Mouse (Mus musculus): ENCODE measurements at regions not wholly inside any gene's neighbourhood (a gene's known extent, or its start where the extent isn't known, plus 50 kb on each side); places are given as distances from the start of the nearest gene placed in this dataset.

DNA sequence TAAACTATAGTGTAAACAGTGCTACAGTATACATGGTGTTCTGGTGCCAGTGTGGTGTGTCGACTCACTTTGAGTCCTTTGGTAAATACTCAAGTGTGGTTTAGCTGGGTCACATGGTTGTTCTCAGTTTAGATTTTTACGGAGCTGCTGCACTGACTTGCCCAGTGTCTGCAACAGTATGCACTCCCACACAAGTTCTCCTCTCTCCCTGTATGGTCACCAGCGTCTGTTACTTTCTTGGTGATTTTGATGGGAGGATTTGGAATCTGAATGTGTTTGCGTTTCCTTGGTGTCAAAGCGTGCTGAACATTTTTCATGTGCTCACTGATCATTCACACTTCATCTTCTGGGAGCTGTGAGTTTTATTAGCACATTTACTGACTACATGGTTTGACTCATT lies 298.3 kb upstream of the BB014433 start:
- ATAC-seq (replicated peaks; ENCODE audit: insufficient number of reproducible peaks, low FRiP score, low TSS enrichment, low read depth), result no peak
- no peak overlapping the region for H3K4me3 ChIP-seq (ENCODE audit: low read depth, low read length)
- H3K27me3 ChIP-seq (ENCODE audit: control insufficient read depth, insufficient read depth, low read length), result no peaks in the 10 kb centered on the region
- no peaks in the 10 kb centered on the region for H3K36me3 ChIP-seq (replicated peaks; ENCODE audit: control insufficient read depth, insufficient read depth, low read depth, low read length)
- no peak for DNase-seq (ENCODE audit: low spot score)
- H3K4me2 ChIP-seq (ENCODE audit: low read depth, low read length), result no peak overlapping the region
- WGBS, result 91% methylated on average over 5 of the region's 5 CpGs
- no peaks in the 10 kb centered on the region for H3K9me3 ChIP-seq (replicated peaks; ENCODE audit: control insufficient read depth, low read length)
- H3K4me1 ChIP-seq (ENCODE audit: control insufficient read depth, insufficient read depth, low read length), result no peaks in the 10 kb centered on the region
- no peak overlapping the region for H3K27ac ChIP-seq (replicated peaks; ENCODE audit: low read depth, low read length)
- H3K9ac ChIP-seq (replicated peaks; ENCODE audit: low read length), result no peak overlapping the region

GRCm38 (mm10) chr8:15343616-15344015 lies 297.7 kb upstream of the BB014433 start:
- no peak overlapping the region for H3K4me2 ChIP-seq (ENCODE audit: low read depth, low read length)
- H3K4me1 ChIP-seq (ENCODE audit: control insufficient read depth, insufficient read depth, low read length), result no peaks in the 10 kb centered on the region
- no peak for DNase-seq (ENCODE audit: low spot score)
- no peak for ATAC-seq (replicated peaks; ENCODE audit: insufficient number of reproducible peaks, low FRiP score, low TSS enrichment, low read depth)
- H3K9me3 ChIP-seq (replicated peaks; ENCODE audit: control insufficient read depth, low read length), result no peaks in the 10 kb centered on the region
- 77% methylated on average over 1 of the region's 1 CpGs for WGBS
- H3K4me3 ChIP-seq (ENCODE audit: low read depth, low read length), result no peak overlapping the region
- H3K27ac ChIP-seq (replicated peaks; ENCODE audit: low read depth, low read length), result no peak overlapping the region
- no peaks in the 10 kb centered on the region for H3K36me3 ChIP-seq (replicated peaks; ENCODE audit: control insufficient read depth, insufficient read depth, low read depth, low read length)
- no peak overlapping the region for H3K9ac ChIP-seq (replicated peaks; ENCODE audit: low read length)
- no peaks in the 10 kb centered on the region for H3K27me3 ChIP-seq (ENCODE audit: control insufficient read depth, insufficient read depth, low read length)

DNA sequence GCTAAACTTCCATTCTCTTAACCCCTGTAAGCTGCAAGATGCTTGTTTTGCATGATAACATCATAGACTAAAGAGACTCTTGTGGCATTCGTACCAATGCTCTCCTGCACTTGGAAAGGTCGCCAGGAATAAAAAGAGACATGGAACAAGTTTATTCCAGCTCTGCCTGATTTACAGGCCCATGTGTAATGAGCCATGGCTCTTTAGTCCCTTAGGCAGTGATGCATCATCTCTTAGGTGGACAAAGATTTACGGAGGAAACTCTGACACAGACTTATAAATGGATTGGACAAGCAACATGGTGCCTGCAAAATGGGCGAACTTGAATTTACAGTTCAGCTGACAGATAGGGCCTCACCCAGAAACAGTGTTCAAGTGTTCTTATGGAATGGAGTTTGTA lies 288.7 kb upstream of the BB014433 start:
- ATAC-seq (replicated peaks; ENCODE audit: insufficient number of reproducible peaks, low FRiP score, low TSS enrichment, low read depth) (no peak), DNase-seq (ENCODE audit: low spot score) (no peak)
- H3K27me3 ChIP-seq (ENCODE audit: control insufficient read depth, insufficient read depth, low read length), result no peaks in the 10 kb centered on the region
- H3K9ac ChIP-seq (replicated peaks; ENCODE audit: low read length), result no peak overlapping the region
- no peaks in the 10 kb centered on the region for H3K9me3 ChIP-seq (replicated peaks; ENCODE audit: control insufficient read depth, low read length)
- H3K27ac ChIP-seq (replicated peaks; ENCODE audit: low read depth, low read length), result no peak overlapping the region
- no peaks in the 10 kb centered on the region for H3K36me3 ChIP-seq (replicated peaks; ENCODE audit: control insufficient read depth, insufficient read depth, low read depth, low read length)
- whole genome bisulfite sequencing, result 82% methylated on average over 4 of the region's 4 CpGs
- no peaks in the 10 kb centered on the region for H3K4me1 ChIP-seq (ENCODE audit: control insufficient read depth, insufficient read depth, low read length)
- no peak overlapping the region for H3K4me2 ChIP-seq (ENCODE audit: low read depth, low read length)
- no peak overlapping the region for H3K4me3 ChIP-seq (ENCODE audit: low read depth, low read length)

DNA sequence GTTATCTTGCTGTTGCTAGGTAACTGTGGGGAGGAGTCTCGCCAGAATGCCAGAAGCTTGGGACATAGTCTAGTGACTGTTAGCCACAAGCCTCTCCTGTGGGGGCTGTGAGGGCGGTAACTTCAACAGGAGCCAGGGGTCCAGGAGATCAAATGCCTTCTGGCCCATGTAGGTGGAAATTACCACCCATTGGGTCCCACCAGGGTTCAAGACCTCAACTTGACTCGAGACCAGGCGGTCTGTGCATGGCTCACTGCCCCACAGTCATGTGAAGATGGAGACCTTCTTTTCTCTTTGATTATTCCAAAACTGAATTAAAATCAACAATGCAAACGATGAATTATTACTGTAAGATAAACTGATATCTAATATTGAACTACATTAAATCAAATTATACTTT lies 281.4 kb upstream of the BB014433 start:
- DNase-seq (ENCODE audit: low spot score) (no peak), ATAC-seq (replicated peaks; ENCODE audit: insufficient number of reproducible peaks, low FRiP score, low TSS enrichment, low read depth) (no peak)
- Histone ChIP-seq H3K36me3 (replicated peaks; ENCODE audit: control insufficient read depth, insufficient read depth, low read depth, low read length) (no peaks in the 10 kb centered on the region), H3K27me3 (ENCODE audit: control insufficient read depth, insufficient read depth, low read length) (no peaks in the 10 kb centered on the region), H3K27ac (replicated peaks; ENCODE audit: low read depth, low read length) (no peak overlapping the region), H3K4me1 (ENCODE audit: control insufficient read depth, insufficient read depth, low read length) (no peaks in the 10 kb centered on the region), H3K9ac (replicated peaks; ENCODE audit: low read length) (no peak overlapping the region), H3K4me2 (ENCODE audit: low read depth, low read length) (no peak overlapping the region), H3K4me3 (ENCODE audit: low read depth, low read length) (no peak overlapping the region), H3K9me3 (replicated peaks; ENCODE audit: control insufficient read depth, low read length) (no peaks in the 10 kb centered on the region)
- WGBS, result 53% methylated on average over 5 of the region's 5 CpGs

DNA sequence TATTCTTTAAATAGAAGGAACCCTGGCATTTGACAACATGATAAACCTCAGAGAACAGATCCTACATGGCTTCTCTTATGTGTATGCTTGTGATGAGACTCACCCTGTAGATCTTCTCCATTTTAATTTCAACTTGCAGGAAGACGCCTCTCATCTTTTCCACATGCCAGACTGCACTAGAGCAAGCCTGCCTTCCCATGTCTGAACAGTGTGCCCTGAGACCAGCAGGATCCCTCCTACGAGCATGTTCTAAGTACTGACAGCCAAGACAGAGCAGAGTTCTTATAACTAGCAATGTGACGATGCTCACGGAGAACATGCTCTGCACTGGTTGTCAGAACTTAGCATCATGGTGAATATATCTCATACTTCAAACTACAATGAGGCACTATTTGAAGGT lies 277.5 kb upstream of the BB014433 start:
- ATAC-seq (replicated peaks; ENCODE audit: insufficient number of reproducible peaks, low FRiP score, low TSS enrichment, low read depth), result no peak
- Histone ChIP-seq H3K4me3 (ENCODE audit: low read depth, low read length) (no peak overlapping the region), H3K4me2 (ENCODE audit: low read depth, low read length) (no peak overlapping the region), H3K4me1 (ENCODE audit: control insufficient read depth, insufficient read depth, low read length) (no peaks in the 10 kb centered on the region), H3K9ac (replicated peaks; ENCODE audit: low read length) (no peak overlapping the region), H3K27me3 (ENCODE audit: control insufficient read depth, insufficient read depth, low read length) (no peaks in the 10 kb centered on the region), H3K9me3 (replicated peaks; ENCODE audit: control insufficient read depth, low read length) (no peaks in the 10 kb centered on the region), H3K36me3 (replicated peaks; ENCODE audit: control insufficient read depth, insufficient read depth, low read depth, low read length) (no peaks in the 10 kb centered on the region), H3K27ac (replicated peaks; ENCODE audit: low read depth, low read length) (no peak overlapping the region)
- DNase-seq (ENCODE audit: low spot score), result no peak
- 86% methylated on average over 4 of the region's 4 CpGs for WGBS

GRCm38 (mm10) chr8:15318082-15318816 lies 272.4 kb upstream of the BB014433 start:
- no peak overlapping the region for H3K9ac ChIP-seq (replicated peaks; ENCODE audit: low read length)
- H3K36me3 ChIP-seq (replicated peaks; ENCODE audit: control insufficient read depth, insufficient read depth, low read depth, low read length), result no peaks in the 10 kb centered on the region
- H3K4me3 ChIP-seq (ENCODE audit: low read depth, low read length), result no peak overlapping the region
- no peaks in the 10 kb centered on the region for H3K4me1 ChIP-seq (ENCODE audit: control insufficient read depth, insufficient read depth, low read length)
- WGBS, result 88% methylated on average over 16 of the region's 16 CpGs
- H3K9me3 ChIP-seq (replicated peaks; ENCODE audit: control insufficient read depth, low read length), result no peaks in the 10 kb centered on the region
- H3K27me3 ChIP-seq (ENCODE audit: control insufficient read depth, insufficient read depth, low read length), result no peaks in the 10 kb centered on the region
- ATAC-seq (replicated peaks; ENCODE audit: insufficient number of reproducible peaks, low FRiP score, low TSS enrichment, low read depth) (no peak), DNase-seq (ENCODE audit: low spot score) (no peak)
- H3K27ac ChIP-seq (replicated peaks; ENCODE audit: low read depth, low read length), result no peak overlapping the region
- H3K4me2 ChIP-seq (ENCODE audit: low read depth, low read length), result no peak overlapping the region

- no peak overlapping the region for H3K9ac ChIP-seq (replicated peaks; ENCODE audit: low read length)
- no peaks in the 10 kb centered on the region for H3K4me1 ChIP-seq (ENCODE audit: control insufficient read depth, insufficient read depth, low read length)
- ATAC-seq (replicated peaks; ENCODE audit: insufficient number of reproducible peaks, low FRiP score, low TSS enrichment, low read depth) (no peak), DNase-seq (ENCODE audit: low spot score) (no peak)
- H3K4me3 ChIP-seq (ENCODE audit: low read depth, low read length), result no peak overlapping the region
- WGBS, result 85% methylated on average over 5 of the region's 5 CpGs
- H3K4me2 ChIP-seq (ENCODE audit: low read depth, low read length), result no peak overlapping the region
- no peaks in the 10 kb centered on the region for H3K9me3 ChIP-seq (replicated peaks; ENCODE audit: control insufficient read depth, low read length)
- H3K36me3 ChIP-seq (replicated peaks; ENCODE audit: control insufficient read depth, insufficient read depth, low read depth, low read length), result no peaks in the 10 kb centered on the region
- no peaks in the 10 kb centered on the region for H3K27me3 ChIP-seq (ENCODE audit: control insufficient read depth, insufficient read depth, low read length)
- H3K27ac ChIP-seq (replicated peaks; ENCODE audit: low read depth, low read length), result no peak overlapping the region
These were observed 267.6 kb upstream of the BB014433 start for GRCm38 (mm10) chr8:15313481-15313880.

DNA sequence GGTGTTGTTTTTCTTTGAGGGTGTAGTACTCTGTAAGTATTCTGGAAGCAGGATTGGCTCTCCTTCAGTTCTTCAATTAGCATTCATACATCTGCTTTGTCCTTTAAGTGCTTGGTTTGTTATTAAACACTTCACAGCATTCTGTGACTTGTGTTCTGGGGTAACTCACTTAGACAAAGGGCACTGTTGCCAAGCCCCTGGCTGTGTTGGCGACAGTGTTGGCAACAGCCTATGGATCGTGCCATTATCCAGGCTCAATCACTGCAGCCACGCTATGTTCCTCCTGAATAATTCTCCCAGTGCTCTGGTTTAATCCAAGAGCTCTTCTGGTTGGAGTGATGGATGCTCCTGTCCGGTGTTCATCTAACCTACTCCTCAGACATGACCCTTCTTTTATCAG lies 265.6 kb upstream of the BB014433 start:
- H3K27ac ChIP-seq (replicated peaks; ENCODE audit: low read depth, low read length), result no peak overlapping the region
- DNase-seq (ENCODE audit: low spot score) (no peak), ATAC-seq (replicated peaks; ENCODE audit: insufficient number of reproducible peaks, low FRiP score, low TSS enrichment, low read depth) (no peak)
- no peaks in the 10 kb centered on the region for H3K4me1 ChIP-seq (ENCODE audit: control insufficient read depth, insufficient read depth, low read length)
- no peaks in the 10 kb centered on the region for H3K9me3 ChIP-seq (replicated peaks; ENCODE audit: control insufficient read depth, low read length)
- no peak overlapping the region for H3K4me3 ChIP-seq (ENCODE audit: low read depth, low read length)
- no peaks in the 10 kb centered on the region for H3K36me3 ChIP-seq (replicated peaks; ENCODE audit: control insufficient read depth, insufficient read depth, low read depth, low read length)
- no peak overlapping the region for H3K9ac ChIP-seq (replicated peaks; ENCODE audit: low read length)
- WGBS, result 81% methylated on average over 4 of the region's 4 CpGs
- no peaks in the 10 kb centered on the region for H3K27me3 ChIP-seq (ENCODE audit: control insufficient read depth, insufficient read depth, low read length)
- H3K4me2 ChIP-seq (ENCODE audit: low read depth, low read length), result no peak overlapping the region

Measured in embryonic facial prominence, embryonic 11.5 days (tissue).